Mouse (Mus musculus) liver, embryonic 13.5 days (tissue): ENCODE measurements at regions not wholly inside any gene's neighbourhood (a gene's known extent, or its start where the extent isn't known, plus 50 kb on each side); places are given as distances from the start of the nearest gene placed in this dataset.

Experiments
- ATAC-seq: fragments of 200-750 bp; cut with Nextera tagmentation; 2 replicates; pipeline ENCODE4 v1.8.0; 2017; ENCODE audit warnings: low read depth, mild to moderate bottlenecking, moderate number of reproducible peaks, moderate library complexity
- DNase-seq: peaks from one replicate; pipeline ENCODE4 v3.0.0; 2022
- H3K27ac ChIP-seq: fragments of 300-500 bp; sonication (generic); 2 replicates; pipeline ENCODE4 v1.5.1; 2015; ENCODE audit warnings: moderate library complexity, mild to moderate bottlenecking, inconsistent platforms
- H3K27me3 ChIP-seq: fragments of 300-500 bp; sonication (generic); 2 replicates; pipeline ENCODE4 v1.6.1; 2015; ENCODE audit warnings: mild to moderate bottlenecking, inconsistent platforms
- H3K36me3 ChIP-seq: fragments of 300-500 bp; sonication (generic); 2 replicates; pipeline ENCODE4 v1.6.1; 2015; ENCODE audit warnings: mild to moderate bottlenecking, inconsistent platforms
- H3K4me1 ChIP-seq: fragments of 300-500 bp; sonication (generic); replicated peaks from 2 replicates; pipeline ENCODE4 v1.6.1; 2015; ENCODE audit warnings: inconsistent platforms
- H3K4me2 ChIP-seq: fragments of 300-500 bp; sonication (generic); 2 replicates; pipeline ENCODE4 v1.6.1; 2015; ENCODE audit warnings: inconsistent platforms, mild to moderate bottlenecking, moderate library complexity
- H3K4me3 ChIP-seq: fragments of 300-500 bp; sonication (generic); replicated peaks from 2 replicates; pipeline ENCODE4 v1.5.1; 2015; ENCODE audit warnings: mild to moderate bottlenecking, inconsistent platforms
- H3K9ac ChIP-seq: fragments of 300-500 bp; sonication (generic); 2 replicates; pipeline ENCODE4 v1.6.1; 2015; ENCODE audit warnings: mild to moderate bottlenecking, inconsistent platforms
- H3K9me3 ChIP-seq: fragments of 300-500 bp; sonication (generic); replicated peaks from 2 replicates; pipeline ENCODE4 v1.6.1; 2016; ENCODE audit warnings: inconsistent platforms
- WGBS: fragments of 180-500 bp; shearing (Covaris S2); methylation state at CpG from one replicate; pipeline ENCODE4 v1.1.7; 2015; ENCODE audit not compliant: insufficient replicate concordance; 5-methylcytosine and 5-hydroxymethylcytosine counted together

DNA sequence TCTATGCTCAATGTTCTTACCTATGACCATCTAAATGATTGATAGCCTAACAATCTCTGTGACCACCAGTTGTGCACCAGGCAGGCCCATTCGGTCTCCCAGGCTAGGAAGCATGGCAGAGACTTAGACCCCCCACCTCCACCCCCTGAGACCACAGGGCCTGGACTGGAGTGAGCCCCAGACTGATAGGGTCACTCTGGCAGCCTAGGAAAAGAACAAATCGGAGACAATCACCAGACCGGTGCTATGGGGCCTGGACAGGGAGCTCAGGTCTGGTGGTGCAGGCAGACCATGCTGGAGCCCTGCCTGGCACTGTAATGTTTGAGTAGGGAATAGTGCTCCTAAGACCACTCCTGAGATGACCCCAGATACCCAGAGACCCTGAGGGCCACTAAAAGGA, 366.7 kb downstream of the Med10 start:
- no peak overlapping the region for H3K4me2 ChIP-seq
- 65% methylated on average over 3 of the region's 3 CpGs for WGBS
- ATAC-seq = no peak

DNA sequence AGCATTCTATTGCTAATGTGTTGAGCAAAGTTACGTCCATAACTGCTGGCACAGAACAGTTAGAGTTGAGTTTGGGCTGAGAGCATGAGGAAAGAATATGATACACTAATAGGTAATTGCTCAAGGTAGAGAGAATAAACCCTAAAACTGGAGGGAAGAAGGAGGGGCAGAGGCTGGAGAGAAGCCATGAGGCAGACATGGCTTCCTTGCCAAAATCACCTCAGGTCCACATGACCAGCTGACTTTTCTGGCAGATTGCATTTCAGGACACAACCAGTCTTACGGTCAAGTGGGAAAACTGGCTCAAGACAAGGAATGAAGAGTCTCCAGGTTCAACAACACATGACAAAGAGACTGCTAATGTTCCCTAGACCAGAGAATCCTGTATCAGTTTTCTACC, 374.9 kb downstream of the Med10 start:
- no peaks in the 10 kb centered on the region for H3K4me1 ChIP-seq
- 82% methylated on average over 2 of the region's 2 CpGs for WGBS
- DNase-seq = no peak

More for the DNA sequence above, 366.7 kb downstream of the Med10 start:
- Histone ChIP-seq H3K4me1 (no peaks in the 10 kb centered on the region), H3K4me3 (no peak overlapping the region), H3K9me3 (no peaks in the 10 kb centered on the region), H3K36me3 (no peaks in the 10 kb centered on the region), H3K9ac (no peak overlapping the region), H3K27me3 (no peaks in the 10 kb centered on the region), H3K27ac (no peak overlapping the region)
- no peak for DNase-seq

DNA sequence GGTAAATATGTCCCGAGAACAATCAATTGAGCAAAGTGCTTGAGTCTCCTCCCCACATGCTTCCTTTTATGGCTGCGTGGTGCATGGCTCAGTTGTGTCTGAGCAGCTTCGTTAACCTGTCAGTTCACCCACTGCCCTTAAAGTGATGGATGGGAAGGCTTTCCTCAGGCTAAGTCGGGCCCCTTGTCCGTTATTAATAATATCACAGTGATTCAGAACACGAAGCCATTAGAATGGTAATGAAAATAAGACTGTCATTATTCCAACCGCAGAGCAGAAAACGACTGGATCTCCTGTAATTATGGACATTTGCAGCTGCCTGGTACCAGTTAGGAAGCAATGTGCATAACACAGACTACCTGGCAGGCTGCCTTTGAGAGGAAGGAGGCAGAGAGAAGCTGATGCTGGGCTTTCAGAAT, 375.9 kb downstream of the Med10 start:
- Histone ChIP-seq H3K4me1 (no peaks in the 10 kb centered on the region), H3K4me2 (no peak overlapping the region), H3K9me3 (no peaks in the 10 kb centered on the region), H3K4me3 (no peak overlapping the region), H3K9ac (no peak overlapping the region), H3K27me3 (no peaks in the 10 kb centered on the region), H3K36me3 (no peaks in the 10 kb centered on the region), H3K27ac (no peak overlapping the region)
- WGBS = 45% methylated on average over 8 of the region's 8 CpGs
- ATAC-seq = no peak
- DNase-seq = no peak

More for the DNA sequence above, 374.9 kb downstream of the Med10 start:
- no peaks in the 10 kb centered on the region for H3K9me3 ChIP-seq
- no peak for ATAC-seq
- H3K4me2 ChIP-seq = no peak overlapping the region
- H3K4me3 ChIP-seq = no peak overlapping the region
- H3K27me3 ChIP-seq = no peaks in the 10 kb centered on the region
- H3K9ac ChIP-seq = no peak overlapping the region
- no peaks in the 10 kb centered on the region for H3K36me3 ChIP-seq
- no peak overlapping the region for H3K27ac ChIP-seq

DNA sequence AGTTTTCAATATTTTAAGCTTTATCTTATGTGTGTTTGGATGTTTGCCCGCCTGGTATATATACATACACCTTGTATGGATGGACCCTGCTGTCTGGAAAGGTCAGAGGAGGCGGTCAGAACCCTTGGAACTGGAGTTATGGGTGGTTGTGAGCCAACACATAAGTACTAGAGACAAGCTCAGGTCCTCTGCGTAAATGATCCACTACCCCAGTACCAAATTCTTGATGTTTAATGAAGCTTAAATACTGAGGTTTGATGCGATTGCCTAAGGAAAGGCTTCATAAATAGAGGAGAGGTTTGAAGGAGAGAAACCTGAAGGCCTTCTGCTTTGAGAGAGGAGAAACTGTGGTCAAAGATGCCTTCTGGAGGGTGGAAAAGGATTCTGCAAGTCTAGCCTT, 388.8 kb downstream of the Med10 start:
- H3K9me3 ChIP-seq = no peaks in the 10 kb centered on the region
- no peaks in the 10 kb centered on the region for H3K27me3 ChIP-seq
- H3K4me1 ChIP-seq = no peaks in the 10 kb centered on the region
- no peak overlapping the region for H3K9ac ChIP-seq
- H3K4me2 ChIP-seq = no peak overlapping the region
- DNase-seq (no peak), ATAC-seq (no peak)
- H3K4me3 ChIP-seq = no peak overlapping the region
- no peak overlapping the region for H3K27ac ChIP-seq
- WGBS = 54% methylated on average over 4 of the region's 4 CpGs
- no peaks in the 10 kb centered on the region for H3K36me3 ChIP-seq

DNA sequence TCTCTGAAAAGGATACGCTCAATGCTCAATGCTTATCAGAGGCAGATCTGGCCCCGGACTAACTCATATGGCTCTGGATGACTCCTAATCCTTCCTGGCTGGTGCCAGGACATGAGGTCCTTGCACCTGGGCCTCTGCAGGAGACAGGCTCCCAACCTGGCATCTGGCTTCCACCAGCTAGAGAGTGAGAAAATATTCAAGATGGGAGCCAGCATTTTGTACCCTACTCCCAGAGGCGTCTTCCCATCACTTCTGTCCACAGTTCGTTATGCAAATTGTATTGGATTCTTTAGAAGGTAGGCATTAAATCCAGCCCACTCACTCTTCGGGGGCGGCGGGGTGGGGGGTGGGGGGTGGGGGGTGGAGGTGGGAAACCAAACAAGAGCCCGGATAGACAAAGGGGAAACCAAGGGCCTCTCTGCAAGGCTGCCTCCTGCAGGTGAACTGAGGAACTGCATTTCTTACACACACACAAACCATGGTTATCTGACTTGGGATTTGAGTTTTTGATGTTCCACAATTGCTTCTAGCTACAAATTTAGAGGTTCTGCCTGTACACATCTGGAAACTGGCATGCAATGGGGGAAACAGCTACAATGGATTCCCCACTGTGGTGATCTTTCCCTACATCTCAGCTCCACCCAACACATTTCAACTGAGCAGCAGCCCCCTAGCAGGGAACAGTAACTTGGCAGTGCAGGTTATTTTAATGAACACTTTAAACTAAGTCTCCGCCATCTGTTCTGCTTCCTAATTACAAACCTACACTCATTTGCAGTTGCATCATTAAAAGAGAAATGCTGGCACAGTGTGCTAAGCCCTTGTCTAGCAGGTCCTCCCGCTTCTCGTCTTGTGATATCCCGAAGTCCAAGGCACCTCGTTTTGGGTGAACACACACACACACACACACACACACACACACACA, 390.2 kb downstream of the Med10 start:
- Histone ChIP-seq H3K4me3 (no peak overlapping the region), H3K36me3 (no peaks in the 10 kb centered on the region), H3K4me2 (no peak overlapping the region), H3K9me3 (no peaks in the 10 kb centered on the region), H3K27ac (no peak overlapping the region), H3K9ac (no peak overlapping the region), H3K27me3 (no peaks in the 10 kb centered on the region), H3K4me1 (no peaks in the 10 kb centered on the region)
- 61% methylated on average over 13 of the region's 13 CpGs for WGBS
- ATAC-seq (no peak), DNase-seq (no peak)

DNA sequence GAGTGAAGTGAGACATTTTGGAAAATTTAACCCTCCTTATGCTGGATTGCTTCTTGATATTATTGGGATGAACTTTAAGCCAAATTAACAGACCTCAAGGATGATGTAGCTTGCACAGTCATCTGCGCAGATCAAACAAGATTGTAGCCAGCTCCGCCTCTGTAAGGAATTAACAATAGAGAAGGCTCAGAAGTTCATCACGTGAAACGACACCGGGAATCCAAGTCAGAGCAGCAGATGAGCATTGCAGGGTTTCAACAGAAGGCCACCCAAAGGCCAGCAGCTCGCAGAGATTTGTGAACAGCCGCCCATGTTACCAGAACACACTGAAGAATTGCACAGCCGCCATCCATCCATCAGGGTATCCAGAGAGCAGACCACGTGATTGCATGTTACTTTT, 391.1 kb downstream of the Med10 start:
- Histone ChIP-seq H3K4me3 (no peak overlapping the region), H3K9ac (no peak overlapping the region), H3K27me3 (no peaks in the 10 kb centered on the region), H3K4me2 (no peak overlapping the region), H3K27ac (no peak overlapping the region), H3K36me3 (no peaks in the 10 kb centered on the region), H3K9me3 (no peaks in the 10 kb centered on the region), H3K4me1 (no peaks in the 10 kb centered on the region)
- DNase-seq (no peak), ATAC-seq (no peak)
- WGBS = 75% methylated on average over 9 of the region's 9 CpGs

DNA sequence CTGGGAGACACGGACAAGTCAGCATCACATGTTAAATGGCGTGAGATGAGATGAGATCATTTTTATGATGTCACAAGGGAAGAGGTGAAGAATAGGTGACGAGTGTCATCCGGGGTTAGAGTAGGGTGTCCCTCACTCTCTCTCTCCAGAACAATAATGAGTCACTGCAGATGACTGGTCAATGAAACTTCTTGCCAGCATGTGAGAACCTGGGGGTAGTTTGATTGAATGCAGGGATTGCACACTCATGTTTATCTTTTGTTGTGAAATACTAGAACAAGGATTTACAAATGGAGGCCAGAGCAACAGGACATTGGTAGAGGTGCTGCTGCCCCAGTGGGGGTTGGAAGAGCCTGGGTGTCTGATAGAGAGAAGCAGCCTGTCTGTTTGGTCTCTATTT, 393.7 kb downstream of the Med10 start:
- no peak for DNase-seq
- H3K27me3 ChIP-seq = no peaks in the 10 kb centered on the region
- H3K9ac ChIP-seq = no peak overlapping the region
- no peak overlapping the region for H3K4me2 ChIP-seq
- H3K36me3 ChIP-seq = no peaks in the 10 kb centered on the region
- H3K4me3 ChIP-seq = no peak overlapping the region
- H3K4me1 ChIP-seq = no peaks in the 10 kb centered on the region
- WGBS = 67% methylated on average over 4 of the region's 4 CpGs
- H3K9me3 ChIP-seq = no peaks in the 10 kb centered on the region
- ATAC-seq = no peak
- no peak overlapping the region for H3K27ac ChIP-seq

DNA sequence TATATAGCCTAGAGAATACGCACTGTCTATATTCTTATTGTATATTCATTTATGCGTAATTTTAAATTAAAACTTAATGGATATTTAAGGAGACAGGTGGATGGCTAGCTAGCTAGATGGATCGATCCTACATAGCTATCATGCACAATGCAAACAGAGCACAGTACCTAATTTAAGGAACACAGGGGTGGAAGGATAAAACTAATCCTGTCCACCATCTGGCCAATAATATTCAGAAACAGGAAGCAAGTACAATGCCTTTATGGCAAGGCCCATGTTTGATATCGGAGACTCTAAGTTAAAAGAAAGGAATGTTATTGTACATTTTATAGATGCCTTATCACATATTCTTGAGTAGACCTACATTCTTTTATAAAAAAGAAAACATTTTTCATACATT, 396.4 kb downstream of the Med10 start:
- no peak overlapping the region for H3K27ac ChIP-seq
- H3K4me1 ChIP-seq = no peaks in the 10 kb centered on the region
- H3K4me3 ChIP-seq = no peak overlapping the region
- no peak overlapping the region for H3K4me2 ChIP-seq
- no peak for ATAC-seq
- no peak overlapping the region for H3K9ac ChIP-seq
- H3K9me3 ChIP-seq = no peaks in the 10 kb centered on the region
- H3K36me3 ChIP-seq = no peaks in the 10 kb centered on the region
- no peaks in the 10 kb centered on the region for H3K27me3 ChIP-seq
- 72% methylated on average over 4 of the region's 4 CpGs for WGBS
- no peak for DNase-seq

DNA sequence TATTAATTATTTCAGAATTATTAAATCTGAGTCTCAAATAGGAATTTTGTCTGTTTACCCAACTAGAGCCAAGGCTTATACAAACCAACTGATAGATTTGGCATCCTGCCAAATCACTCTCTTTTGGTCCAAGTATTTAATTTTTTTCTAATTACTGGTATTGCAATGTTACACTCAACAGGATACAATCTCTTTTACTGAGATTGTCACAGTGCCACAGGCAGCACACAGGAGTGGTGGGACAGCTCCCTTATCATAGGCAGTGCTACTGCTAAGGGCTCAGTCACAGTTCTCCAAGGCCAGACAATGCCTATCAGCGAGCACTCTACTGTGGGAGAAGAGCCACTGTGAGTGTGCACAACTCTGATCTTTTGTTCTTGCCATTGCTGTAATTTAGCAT, 396.9 kb downstream of the Med10 start:
- Histone ChIP-seq H3K9me3 (no peaks in the 10 kb centered on the region), H3K9ac (no peak overlapping the region), H3K27me3 (no peaks in the 10 kb centered on the region), H3K4me3 (no peak overlapping the region), H3K4me2 (no peak overlapping the region), H3K27ac (no peak overlapping the region), H3K36me3 (no peaks in the 10 kb centered on the region), H3K4me1 (no peaks in the 10 kb centered on the region)
- 47% methylated on average over 1 of the region's 1 CpGs for WGBS
- ATAC-seq (no peak), DNase-seq (no peak)

DNA sequence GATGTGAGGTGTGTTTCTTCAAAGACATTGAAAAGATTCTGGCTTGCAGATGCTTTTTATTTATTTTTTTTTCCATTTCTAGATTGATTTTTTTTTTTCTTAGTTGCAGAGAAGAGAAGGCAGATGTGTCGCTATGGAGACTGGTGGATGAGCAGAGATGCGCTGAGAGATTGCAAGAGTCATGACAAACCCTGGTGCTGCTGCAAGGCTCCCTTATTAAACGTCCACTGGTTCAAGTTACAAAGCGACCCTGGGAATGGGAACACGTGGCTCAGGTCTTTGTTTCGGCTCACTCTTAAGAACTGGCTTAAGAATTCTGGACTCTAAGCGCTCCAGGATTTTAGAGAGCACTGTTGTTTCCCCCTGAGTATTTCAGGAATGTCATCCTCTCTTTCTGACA, 403.1 kb downstream of the Med10 start:
- Histone ChIP-seq H3K27ac (no peak overlapping the region), H3K27me3 (no peaks in the 10 kb centered on the region), H3K4me3 (no peak overlapping the region), H3K36me3 (no peaks in the 10 kb centered on the region), H3K4me2 (no peak overlapping the region), H3K9ac (no peak overlapping the region), H3K4me1 (no peaks in the 10 kb centered on the region), H3K9me3 (no peaks in the 10 kb centered on the region)
- WGBS = 62% methylated on average over 7 of the region's 7 CpGs
- DNase-seq (no peak), ATAC-seq (no peak)

DNA sequence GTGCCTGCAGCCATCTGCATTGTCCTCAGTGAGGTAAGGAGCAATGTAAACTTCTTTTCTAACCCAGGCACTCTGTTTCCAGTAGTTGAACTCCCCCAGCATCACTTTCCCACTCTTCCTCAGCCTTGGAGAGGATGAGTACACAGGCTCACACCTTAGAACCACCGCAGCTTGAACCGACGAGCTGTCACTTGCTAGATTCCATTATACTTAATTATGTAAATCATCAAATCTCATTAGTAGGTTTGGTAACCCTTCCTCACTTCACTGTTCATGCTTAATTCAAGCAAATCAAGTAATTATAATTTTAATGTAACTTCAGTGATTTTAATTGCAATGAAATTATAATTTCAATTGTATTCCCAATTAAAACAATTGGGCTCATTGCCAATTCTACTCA, 408.0 kb downstream of the Med10 start:
- Histone ChIP-seq H3K27ac (no peak overlapping the region), H3K27me3 (no peaks in the 10 kb centered on the region), H3K9ac (no peak overlapping the region), H3K9me3 (no peaks in the 10 kb centered on the region), H3K4me2 (no peak overlapping the region), H3K36me3 (no peaks in the 10 kb centered on the region), H3K4me1 (no peaks in the 10 kb centered on the region), H3K4me3 (no peak overlapping the region)
- DNase-seq (no peak), ATAC-seq (no peak)
- 49% methylated on average over 3 of the region's 3 CpGs for WGBS

DNA sequence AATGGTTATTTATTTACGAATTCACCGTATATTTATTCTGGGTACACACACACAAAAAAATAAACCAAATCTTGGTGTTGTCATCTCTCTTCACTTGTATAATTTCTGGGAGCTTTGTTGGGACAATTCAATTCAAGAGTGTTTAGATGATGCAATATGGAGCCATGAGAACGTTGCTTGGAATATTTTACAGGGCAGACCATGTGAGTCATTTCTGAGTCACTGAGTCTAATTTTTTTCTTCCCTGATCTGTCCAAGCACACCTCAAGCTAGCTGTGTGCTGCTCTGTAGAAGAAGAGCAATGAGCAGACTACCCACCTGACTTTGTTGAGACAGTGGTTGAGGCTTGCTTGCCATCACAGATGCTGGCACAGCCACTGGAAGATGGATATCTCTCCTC, 410.8 kb downstream of the Med10 start:
- H3K36me3 ChIP-seq = no peaks in the 10 kb centered on the region
- H3K9me3 ChIP-seq = no peaks in the 10 kb centered on the region
- no peaks in the 10 kb centered on the region for H3K27me3 ChIP-seq
- H3K4me1 ChIP-seq = no peaks in the 10 kb centered on the region
- 70% methylated on average over 3 of the region's 3 CpGs for WGBS
- H3K9ac ChIP-seq = no peak overlapping the region
- no peak for ATAC-seq
- no peak for DNase-seq
- H3K4me2 ChIP-seq = no peak overlapping the region
- no peak overlapping the region for H3K4me3 ChIP-seq
- no peak overlapping the region for H3K27ac ChIP-seq
